In the genomic region with DNA sequence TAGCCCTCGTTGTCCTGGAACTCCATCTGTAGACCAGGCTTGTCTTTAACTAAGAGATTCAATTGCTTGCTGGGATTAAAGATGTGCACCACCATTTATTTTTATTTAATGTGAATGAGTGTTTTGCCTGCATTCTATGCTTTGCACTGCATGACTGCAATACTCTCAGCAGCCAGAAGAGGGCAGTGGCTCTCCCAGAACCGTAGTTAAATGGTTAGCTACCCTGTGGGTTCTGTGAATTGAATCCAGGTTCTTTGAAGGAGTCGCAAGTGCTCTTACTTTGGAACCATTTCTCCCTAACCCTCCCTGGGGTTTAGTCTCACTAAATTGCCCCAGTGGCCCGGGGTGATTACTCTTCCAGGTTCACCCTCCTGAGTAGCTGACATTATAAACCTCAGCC, we compare ENCODE assay signal across 8 mouse cellular contexts. TPM values are rescaled to one million over a fixed set of nuclear protein-coding genes. Genes with fewer than 3 reads are reported as not detected.
DNase-seq lines count a peak whose midpoint lies in the region; ATAC-seq and TF ChIP-seq lines count a peak whose summit lies in the region.

No protein-coding gene starts in this region.

- ATAC-seq in forebrain, embryonic 11.5 days (replicated peaks; ENCODE audit: low FRiP score): no peak
- ATAC-seq in forebrain, embryonic 12.5 days (ENCODE audit: low FRiP score): no peak
- ATAC-seq in midbrain, postnatal 0 days (ENCODE audit: low FRiP score): no peak
- no peak for ATAC-seq in midbrain, embryonic 16.5 days
- ATAC-seq in common myeloid progenitor, adult 5-6 weeks (replicated peaks; ENCODE audit: low read depth, poor library complexity, severe bottlenecking): peak; percentile 81

- WGBS in forebrain, embryonic 11.5 days: 19% methylated on average over 4 of the region's 4 CpGs
- 22% methylated on average over 4 of the region's 4 CpGs for WGBS in forebrain, embryonic 12.5 days
- 16% methylated on average over 4 of the region's 4 CpGs for WGBS in midbrain, postnatal 0 days
- 30% methylated on average over 4 of the region's 4 CpGs for WGBS in midbrain, embryonic 16.5 days

- no peaks in the 10 kb centered on the region for H3K27me3 ChIP-seq in forebrain, embryonic 11.5 days (ENCODE audit: control insufficient read depth, insufficient read depth, low read length)
- no peaks in the 10 kb centered on the region for H3K27me3 ChIP-seq in forebrain, embryonic 12.5 days
- no peaks in the 10 kb centered on the region for H3K27me3 ChIP-seq in midbrain, postnatal 0 days (ENCODE audit: insufficient read depth, low read length)
- no peaks in the 10 kb centered on the region for H3K27me3 ChIP-seq in midbrain, embryonic 16.5 days (ENCODE audit: control insufficient read depth, insufficient read depth, low read depth, low read length)

- peak; percentile 78 for DNase-seq in forebrain, embryonic 11.5 days (ENCODE audit: low spot score)
- no peak for DNase-seq in midbrain, postnatal 0 days (ENCODE audit: low spot score)
- DNase-seq in lung, postnatal 10 days: peak; percentile 42
- peak; percentile 31 to 46 for DNase-seq in thymus, postnatal 36 days
- no peak for DNase-seq in layer of hippocampus, postnatal 14 days (ENCODE audit: low spot score in 2 of 2)

- no peak overlapping the region for H3K4me3 ChIP-seq in forebrain, embryonic 11.5 days (ENCODE audit: low read depth, low read length)
- H3K4me3 ChIP-seq in forebrain, embryonic 12.5 days (replicated peaks): no peak overlapping the region
- H3K4me3 ChIP-seq in midbrain, postnatal 0 days (ENCODE audit: low read depth, low read length): no peak overlapping the region
- H3K4me3 ChIP-seq in midbrain, embryonic 16.5 days (ENCODE audit: low read depth, low read length): no peak overlapping the region

- H3K27ac ChIP-seq in forebrain, embryonic 11.5 days (ENCODE audit: low read depth, low read length): no peak overlapping the region
- H3K27ac ChIP-seq in forebrain, embryonic 12.5 days: no peak overlapping the region
- H3K27ac ChIP-seq in midbrain, postnatal 0 days (ENCODE audit: low read depth, low read length): no peak overlapping the region
- H3K27ac ChIP-seq in midbrain, embryonic 16.5 days (ENCODE audit: low read length): no peak overlapping the region

- no peaks in the 10 kb centered on the region for H3K36me3 ChIP-seq in forebrain, embryonic 11.5 days (ENCODE audit: control insufficient read depth, insufficient read depth, low read length)
- H3K36me3 ChIP-seq in forebrain, embryonic 12.5 days (replicated peaks): no peaks in the 10 kb centered on the region
- H3K36me3 ChIP-seq in midbrain, postnatal 0 days (ENCODE audit: insufficient read depth, low read length): no peaks in the 10 kb centered on the region
- no peaks in the 10 kb centered on the region for H3K36me3 ChIP-seq in midbrain, embryonic 16.5 days (ENCODE audit: control insufficient read depth, insufficient read depth, low read length)

- TF ChIP-seq CTCF in midbrain, postnatal 0 days (IDR thresholded peaks at IDR 0.05): peak; percentile 69

- no peak overlapping the region for H3K9ac ChIP-seq in forebrain, embryonic 11.5 days (ENCODE audit: low read length)
- no peak overlapping the region for H3K9ac ChIP-seq in forebrain, embryonic 12.5 days
- H3K9ac ChIP-seq in midbrain, postnatal 0 days (replicated peaks; ENCODE audit: low read length, poor library complexity, severe bottlenecking): no peak overlapping the region
- H3K9ac ChIP-seq in midbrain, embryonic 16.5 days (ENCODE audit: low read depth, low read length): no peak overlapping the region

- no peaks in the 10 kb centered on the region for H3K9me3 ChIP-seq in forebrain, embryonic 11.5 days (ENCODE audit: control insufficient read depth, low read length)
- H3K9me3 ChIP-seq in forebrain, embryonic 12.5 days: no peaks in the 10 kb centered on the region
- H3K9me3 ChIP-seq in midbrain, postnatal 0 days (ENCODE audit: low read length): no peaks in the 10 kb centered on the region
- no peaks in the 10 kb centered on the region for H3K9me3 ChIP-seq in midbrain, embryonic 16.5 days (replicated peaks; ENCODE audit: control insufficient read depth, low read length, poor library complexity, severe bottlenecking)

- no peaks in the 10 kb centered on the region for H3K4me1 ChIP-seq in forebrain, embryonic 11.5 days (replicated peaks; ENCODE audit: control insufficient read depth, insufficient read depth, low read length)
- H3K4me1 ChIP-seq in forebrain, embryonic 12.5 days: no peaks in the 10 kb centered on the region
- no peaks in the 10 kb centered on the region for H3K4me1 ChIP-seq in midbrain, postnatal 0 days (ENCODE audit: insufficient read depth, low read length)
- H3K4me1 ChIP-seq in midbrain, embryonic 16.5 days (ENCODE audit: control insufficient read depth, insufficient read depth, low read length): no peaks in the 10 kb centered on the region

- H3K4me2 ChIP-seq in forebrain, embryonic 11.5 days (ENCODE audit: low read depth, low read length, severe bottlenecking): no peak overlapping the region
- no peak overlapping the region for H3K4me2 ChIP-seq in forebrain, embryonic 12.5 days
- H3K4me2 ChIP-seq in midbrain, postnatal 0 days (ENCODE audit: low read depth, low read length, poor library complexity, severe bottlenecking): no peak overlapping the region
- no peak overlapping the region for H3K4me2 ChIP-seq in midbrain, embryonic 16.5 days (ENCODE audit: low read length)

RNA-seq across cellular contexts. Expression of gene Usp7, which starts 14.6 kb away (rescaled TPM):
- polyA plus RNA-seq in forebrain, embryonic 11.5 days (2014; fragmentation: Nextera tagmentation; extraction: Ambion mirVana): 45.7 and 47.4 TPM in 2 replicates
- polyA plus RNA-seq in forebrain, embryonic 12.5 days (2016; fragmentation: Nextera tagmentation; extraction: Ambion mirVana): 40.3 and 41.8 TPM in 2 replicates
- 116 and 129 TPM in 2 replicates for total RNA-seq in midbrain, postnatal 0 days (2014; rRNA removed)
- 17.0 and 21.8 TPM in 2 replicates for polyA plus RNA-seq in midbrain, postnatal 0 days (2015; fragmentation: Nextera tagmentation; extraction: Ambion mirVana)
- polyA plus RNA-seq in midbrain, embryonic 16.5 days (2015; fragmentation: Nextera tagmentation; extraction: Ambion mirVana): 26.5 and 31.2 TPM in 2 replicates
- 195 and 238 TPM in 2 replicates for total RNA-seq in common myeloid progenitor, adult 5-6 weeks (2017)
- total RNA-seq in layer of hippocampus, postnatal 14 days (2021): 100 to 1,000 TPM; 149 to 167 TPM

RNA-seq across cellular contexts. Expression of gene 1810013L24Rik, which starts 23.2 kb away (rescaled TPM):
- polyA plus RNA-seq in forebrain, embryonic 11.5 days (2014; fragmentation: Nextera tagmentation; extraction: Ambion mirVana): 17.7 and 23.1 TPM in 2 replicates
- 37.3 and 40.1 TPM in 2 replicates for polyA plus RNA-seq in forebrain, embryonic 12.5 days (2016; fragmentation: Nextera tagmentation; extraction: Ambion mirVana)
- 64.0 and 73.2 TPM in 2 replicates for total RNA-seq in midbrain, postnatal 0 days (2014; rRNA removed)
- polyA plus RNA-seq in midbrain, postnatal 0 days (2015; fragmentation: Nextera tagmentation; extraction: Ambion mirVana): 12.0 and 13.6 TPM in 2 replicates
- polyA plus RNA-seq in midbrain, embryonic 16.5 days (2015; fragmentation: Nextera tagmentation; extraction: Ambion mirVana): 26.0 and 27.8 TPM in 2 replicates
- total RNA-seq in common myeloid progenitor, adult 5-6 weeks (2017): 63.6 and 71.1 TPM in 2 replicates
- 100 to 1,000 TPM; 112 to 121 TPM for total RNA-seq in layer of hippocampus, postnatal 14 days (2021)

Comparison
In these comparisons a context has a peak if more than half of its experiments do, and no peak if none do; other contexts are left out.
1. DNase-seq: peak in forebrain, embryonic 11.5 days (single experiment), lung, postnatal 10 days (single experiment) and thymus, postnatal 36 days (2 of 2); none in midbrain, postnatal 0 days (single experiment) and layer of hippocampus, postnatal 14 days (0 of 2).